Mouse (Mus musculus) ES-Bruce4 (cell line): ENCODE measurements around the gene Trim34b.
"Not testable (repeated sequence)": the region's sequence is repeated elsewhere in the genome, so short reads cannot be mapped to it uniquely, and the experiment has no call there.

Source experiments
- CTCF ChIP-seq: IDR thresholded peaks from one replicate; pipeline ENCODE4 v1.8.1; 2011; ENCODE audit warnings: low read depth, low read length
- EP300 ChIP-seq: IDR thresholded peaks from 2 replicates; pipeline ENCODE4 v1.6.1; 2011; ENCODE audit warnings: low read depth, low read length; ENCODE audit not compliant: insufficient read depth
- POLR2A ChIP-seq: IDR thresholded peaks from one replicate; pipeline ENCODE4 v1.8.1; 2011; ENCODE audit warnings: low read length; ENCODE audit not compliant: insufficient read depth

DNA sequence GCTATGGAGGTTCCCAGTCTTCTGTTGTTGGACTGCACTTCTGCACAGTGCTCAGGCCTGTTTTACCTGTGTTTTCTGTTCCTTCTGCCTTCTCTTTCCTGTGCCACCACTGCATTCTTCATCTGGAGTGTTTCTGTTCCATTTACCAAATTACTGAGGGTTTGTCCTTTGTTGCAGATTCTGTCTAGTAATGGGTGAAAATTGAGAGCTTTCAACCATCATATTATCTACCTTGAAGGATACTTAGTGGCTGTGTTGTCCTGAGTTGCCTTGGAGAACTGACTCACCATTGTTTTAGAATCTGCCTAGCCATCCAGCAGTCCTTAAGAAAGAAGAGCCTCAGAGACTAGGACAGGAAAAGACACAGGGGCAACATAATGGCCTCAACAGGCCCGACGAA lies at the start of gene Trim34b:
- not testable (repeated sequence) for TF ChIP-seq POLR2A, EP300, CTCF
